Mouse (Mus musculus): ENCODE measurements around the gene Cpa1. TPM values are rescaled to one million over a fixed set of nuclear protein-coding genes. Genes with fewer than 3 reads are reported as not detected.
A peak's percentile ranks its signal among the peaks of the same experiment; 100 is the strongest.

The Cpa1 gene
- polyA plus RNA-seq (2015; fragmentation: Nextera tagmentation; extraction: Ambion mirVana): 0.15 and 2.7 TPM in 2 replicates

DNA sequence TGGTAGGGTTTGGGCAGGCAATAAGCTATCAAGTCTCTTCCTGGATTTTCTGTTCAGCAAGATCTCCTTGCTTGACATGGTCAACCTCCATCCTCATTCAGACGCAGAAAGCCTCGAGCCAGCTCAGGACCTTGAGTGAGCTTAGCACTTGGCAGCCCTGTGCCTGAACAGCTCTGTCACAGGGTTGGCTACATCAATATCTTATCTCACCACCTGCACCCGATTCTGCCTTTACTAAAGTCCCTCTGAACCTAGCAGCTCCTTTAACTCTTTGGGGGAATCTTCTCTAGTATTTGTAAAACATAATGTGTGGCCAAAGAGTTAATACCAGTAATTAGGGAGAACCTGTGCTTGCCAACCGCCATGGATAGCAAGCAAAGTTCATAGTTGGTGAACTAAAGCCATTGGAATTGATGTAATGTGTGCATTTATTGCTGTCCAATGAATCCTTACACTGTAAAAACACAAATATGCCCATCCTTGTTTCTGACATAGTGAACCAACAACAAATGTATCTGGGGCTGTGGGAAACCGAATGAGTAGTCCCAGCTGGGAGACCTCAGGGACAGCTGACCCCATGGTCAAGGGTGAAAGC is at the start of gene Cpa1:
Gene Cpa1 (plus strand): TSS at position 545 of the 595 bp plus-strand sequence.
- ATAC-seq: no peak
- Histone ChIP-seq H3K4me2 (ENCODE audit: low read depth, low read length) (no peak within 1 kb of the TSS), H3K9me3 (ENCODE audit: low read length) (no peaks in the 10 kb centered on the region), H3K9ac (replicated peaks) (no peak within 1 kb of the TSS), H3K36me3 (replicated peaks; ENCODE audit: insufficient read depth, low read length) (no peaks in the 10 kb centered on the region), H3K27ac (ENCODE audit: low read depth) (no peak within 1 kb of the TSS), H3K4me1 (ENCODE audit: insufficient read depth) (no peaks in the 10 kb centered on the region; the same call in 1 of the 2 replicates), H3K27me3 (ENCODE audit: insufficient read depth, low read length) (no peaks in the 10 kb centered on the region), H3K4me3 (ENCODE audit: low read depth, low read length) (no peak within 1 kb of the TSS)
- WGBS (ENCODE audit: insufficient replicate concordance): 54% methylated on average over 5 of the region's 5 CpGs
- TF ChIP-seq CTCF (IDR thresholded peaks at IDR 0.05; ENCODE audit: low read depth): no peak
- TF ChIP-seq EP300 (IDR thresholded peaks at IDR 0.05; ENCODE audit: low read depth): no peak
- no peak for DNase-seq

DNA sequence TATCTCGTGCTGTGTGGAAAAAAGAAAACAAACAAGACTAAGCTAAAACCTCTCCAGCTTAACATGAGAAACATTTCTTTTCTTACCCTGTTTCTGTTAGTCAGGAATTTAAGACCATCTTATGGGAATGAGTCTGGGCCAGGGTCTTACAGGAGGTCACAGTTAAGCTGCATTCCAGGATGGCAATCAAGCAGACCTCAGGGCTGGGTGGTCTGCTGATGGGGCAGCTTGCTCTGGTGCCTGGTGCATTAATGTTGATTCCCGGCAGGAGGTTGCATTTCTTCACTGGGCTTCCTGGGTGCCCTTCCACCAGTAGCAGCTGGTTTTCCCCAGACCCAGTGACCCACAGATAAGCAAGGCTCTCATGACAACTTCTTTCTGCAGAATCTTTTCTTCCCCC is 49.2 kb upstream of the Cpa1 start:
- Histone ChIP-seq H3K4me2 (ENCODE audit: low read depth, low read length) (no peak overlapping the region), H3K9ac (replicated peaks) (no peak overlapping the region), H3K27ac (ENCODE audit: low read depth) (peak overlapping the region; percentile 29; the same call in 1 of the 2 replicates), H3K27me3 (ENCODE audit: insufficient read depth, low read length) (no peaks in the 10 kb centered on the region), H3K4me3 (ENCODE audit: low read depth, low read length) (no peak overlapping the region), H3K36me3 (replicated peaks; ENCODE audit: insufficient read depth, low read length) (no peaks in the 10 kb centered on the region), H3K9me3 (ENCODE audit: low read length) (no peaks in the 10 kb centered on the region), H3K4me1 (ENCODE audit: insufficient read depth) (no peaks in the 10 kb centered on the region)
- no peak for ATAC-seq
- DNase-seq: no peak
- WGBS (ENCODE audit: insufficient replicate concordance): 40% methylated on average over 2 of the region's 2 CpGs
- no peak for TF ChIP-seq CTCF (IDR thresholded peaks at IDR 0.05; ENCODE audit: low read depth)
- no peak for TF ChIP-seq EP300 (IDR thresholded peaks at IDR 0.05; ENCODE audit: low read depth)

DNA sequence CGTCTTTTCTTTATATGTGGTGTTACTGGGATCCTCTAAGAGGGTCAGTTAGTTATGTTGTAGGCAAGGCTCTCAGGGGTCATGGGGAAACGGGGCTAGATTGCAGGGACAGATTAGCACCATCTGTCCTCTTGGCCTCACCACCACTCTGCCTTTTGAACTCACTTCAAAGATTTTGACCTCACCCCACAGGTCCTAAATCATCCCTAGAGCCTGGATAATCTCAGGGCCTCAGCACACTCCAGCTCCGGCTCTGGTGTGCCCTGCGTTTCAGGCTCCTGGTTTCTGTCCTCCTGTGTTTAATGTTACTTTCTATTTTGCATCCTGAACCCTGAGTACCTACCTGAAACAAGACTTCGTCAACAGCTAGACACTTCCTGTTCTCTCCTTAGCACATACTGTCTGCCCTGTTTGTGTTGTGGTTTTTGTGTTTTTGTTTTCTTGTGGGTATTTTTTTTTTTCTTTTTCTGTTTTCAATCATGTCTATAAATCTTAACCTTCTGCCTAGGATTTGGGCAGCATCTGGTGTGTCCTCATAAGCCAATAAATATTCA is 47.1 kb upstream of the Cpa1 start:
- Histone ChIP-seq H3K4me2 (ENCODE audit: low read depth, low read length) (no peak overlapping the region), H3K9ac (replicated peaks) (no peak overlapping the region), H3K36me3 (replicated peaks; ENCODE audit: insufficient read depth, low read length) (no peaks in the 10 kb centered on the region), H3K27me3 (ENCODE audit: insufficient read depth, low read length) (no peaks in the 10 kb centered on the region), H3K4me3 (ENCODE audit: low read depth, low read length) (no peak overlapping the region), H3K9me3 (ENCODE audit: low read length) (no peaks in the 10 kb centered on the region), H3K4me1 (ENCODE audit: insufficient read depth) (no peaks in the 10 kb centered on the region), H3K27ac (ENCODE audit: low read depth) (no peak overlapping the region)
- no peak for DNase-seq
- TF ChIP-seq CTCF (IDR thresholded peaks at IDR 0.05; ENCODE audit: low read depth) (no peak), EP300 (IDR thresholded peaks at IDR 0.05; ENCODE audit: low read depth) (no peak)
- no peak for ATAC-seq
- 50% methylated on average over 5 of the region's 5 CpGs for WGBS (ENCODE audit: insufficient replicate concordance)

DNA sequence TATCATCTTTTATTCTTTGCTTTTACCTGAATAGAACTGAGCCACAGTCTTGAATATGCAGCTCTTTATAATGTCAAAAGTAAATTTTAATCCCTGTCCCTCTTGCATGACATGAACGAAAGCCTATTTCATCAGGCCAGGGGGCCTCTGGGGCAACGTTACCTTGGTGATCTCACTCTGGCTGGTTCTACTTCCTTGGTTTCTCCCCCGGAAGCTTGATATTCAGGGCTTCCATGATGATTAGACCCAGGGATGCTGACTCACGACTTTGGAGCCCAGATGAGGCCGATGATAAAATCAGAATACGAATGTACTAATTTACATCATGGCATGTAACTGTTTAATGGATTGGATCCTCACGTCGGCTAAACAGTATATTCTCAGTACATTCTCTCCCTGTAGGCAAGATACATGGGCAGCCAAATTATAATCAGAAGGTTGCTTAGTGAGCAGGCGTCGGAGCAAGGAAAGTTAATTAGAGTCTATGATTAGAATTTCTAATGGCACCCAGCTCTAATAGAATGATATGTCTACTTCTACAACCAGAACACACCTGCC is 46.5 kb upstream of the Cpa1 start:
- DNase-seq (no peak), ATAC-seq (no peak)
- 64% methylated on average over 10 of the region's 10 CpGs for WGBS (ENCODE audit: insufficient replicate concordance)
- Histone ChIP-seq H3K4me2 (ENCODE audit: low read depth, low read length) (no peak overlapping the region), H3K4me3 (ENCODE audit: low read depth, low read length) (no peak overlapping the region), H3K9ac (replicated peaks) (no peak overlapping the region), H3K27ac (ENCODE audit: low read depth) (no peak overlapping the region), H3K4me1 (ENCODE audit: insufficient read depth) (no peaks in the 10 kb centered on the region), H3K27me3 (ENCODE audit: insufficient read depth, low read length) (no peaks in the 10 kb centered on the region), H3K9me3 (ENCODE audit: low read length) (no peaks in the 10 kb centered on the region), H3K36me3 (replicated peaks; ENCODE audit: insufficient read depth, low read length) (no peaks in the 10 kb centered on the region)
- TF ChIP-seq CTCF (IDR thresholded peaks at IDR 0.05; ENCODE audit: low read depth) (no peak), EP300 (IDR thresholded peaks at IDR 0.05; ENCODE audit: low read depth) (no peak)

DNA sequence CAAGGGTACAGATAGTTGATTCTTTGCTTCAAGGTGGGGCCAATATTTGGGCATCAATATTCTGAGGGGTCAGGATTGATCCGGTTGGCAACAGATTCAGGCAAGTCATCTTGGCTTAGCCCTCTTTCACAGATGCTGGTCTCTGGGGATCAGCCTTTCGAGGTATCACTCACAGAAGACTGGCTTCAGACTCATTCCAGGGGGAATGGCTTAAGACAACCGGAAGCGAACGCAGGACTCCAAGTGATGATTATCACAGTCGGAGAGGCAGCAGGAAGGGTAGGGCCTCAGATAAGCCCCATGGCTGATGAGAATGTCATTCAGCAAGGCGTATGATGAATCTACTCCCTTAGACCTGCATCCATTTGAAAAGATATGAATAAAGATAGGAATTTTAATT is 44.7 kb upstream of the Cpa1 start:
- H3K27ac ChIP-seq (ENCODE audit: low read depth): no peak overlapping the region
- no peaks in the 10 kb centered on the region for H3K36me3 ChIP-seq (replicated peaks; ENCODE audit: insufficient read depth, low read length)
- H3K4me3 ChIP-seq (ENCODE audit: low read depth, low read length): no peak overlapping the region
- H3K9ac ChIP-seq (replicated peaks): no peak overlapping the region
- H3K27me3 ChIP-seq (ENCODE audit: insufficient read depth, low read length): no peaks in the 10 kb centered on the region
- H3K4me2 ChIP-seq (ENCODE audit: low read depth, low read length): no peak overlapping the region
- no peaks in the 10 kb centered on the region for H3K4me1 ChIP-seq (ENCODE audit: insufficient read depth)
- WGBS (ENCODE audit: insufficient replicate concordance): 61% methylated on average over 7 of the region's 7 CpGs
- DNase-seq: no peak
- TF ChIP-seq CTCF (IDR thresholded peaks at IDR 0.05; ENCODE audit: low read depth): no peak
- TF ChIP-seq EP300 (IDR thresholded peaks at IDR 0.05; ENCODE audit: low read depth): no peak
- H3K9me3 ChIP-seq (ENCODE audit: low read length): no peaks in the 10 kb centered on the region
- no peak for ATAC-seq

DNA sequence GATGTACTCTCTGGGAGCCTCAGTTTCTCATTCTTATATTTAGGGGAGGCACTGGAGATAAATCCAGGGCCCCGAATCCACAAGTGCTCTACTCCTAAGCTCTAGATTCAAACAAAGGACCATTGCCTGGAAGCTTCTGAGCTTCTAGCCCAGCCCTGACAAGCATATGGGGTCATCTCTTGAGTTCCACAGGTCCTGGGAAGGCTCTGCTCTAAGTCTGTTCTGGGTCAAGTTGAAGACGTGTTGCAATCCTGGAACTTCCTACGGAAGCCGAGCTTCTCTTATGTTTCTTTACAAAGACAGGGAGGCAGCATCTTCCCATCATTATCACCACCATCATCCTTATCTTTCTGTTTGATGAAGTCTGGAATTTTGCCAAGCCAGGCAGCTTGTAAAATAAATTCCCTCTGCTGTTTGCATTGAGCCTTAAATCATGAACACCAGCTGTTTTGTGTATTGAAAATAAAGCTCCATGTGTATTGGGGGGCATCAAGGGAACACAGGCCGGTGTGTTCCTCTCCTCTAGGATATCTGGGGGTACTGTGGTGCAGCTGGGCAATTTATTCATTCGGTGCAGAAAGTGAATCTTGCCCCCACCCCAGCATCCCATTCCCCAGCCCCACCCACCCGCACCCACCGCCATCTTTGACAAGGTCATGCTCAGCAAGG is 42.7 kb upstream of the Cpa1 start:
- Histone ChIP-seq H3K9me3 (ENCODE audit: low read length) (no peaks in the 10 kb centered on the region), H3K27ac (ENCODE audit: low read depth) (no peak overlapping the region), H3K4me1 (ENCODE audit: insufficient read depth) (no peaks in the 10 kb centered on the region), H3K4me2 (ENCODE audit: low read depth, low read length) (no peak overlapping the region), H3K36me3 (replicated peaks; ENCODE audit: insufficient read depth, low read length) (no peaks in the 10 kb centered on the region), H3K4me3 (ENCODE audit: low read depth, low read length) (no peak overlapping the region), H3K9ac (replicated peaks) (no peak overlapping the region), H3K27me3 (ENCODE audit: insufficient read depth, low read length) (no peaks in the 10 kb centered on the region)
- ATAC-seq: no peak
- TF ChIP-seq CTCF (IDR thresholded peaks at IDR 0.05; ENCODE audit: low read depth): no peak
- no peak for TF ChIP-seq EP300 (IDR thresholded peaks at IDR 0.05; ENCODE audit: low read depth)
- 78% methylated on average over 8 of the region's 8 CpGs for WGBS (ENCODE audit: insufficient replicate concordance)
- DNase-seq: no peak

Data from liver, postnatal 0 days (tissue).